Mouse (Mus musculus): ENCODE results near the gene Got1.

DNA sequence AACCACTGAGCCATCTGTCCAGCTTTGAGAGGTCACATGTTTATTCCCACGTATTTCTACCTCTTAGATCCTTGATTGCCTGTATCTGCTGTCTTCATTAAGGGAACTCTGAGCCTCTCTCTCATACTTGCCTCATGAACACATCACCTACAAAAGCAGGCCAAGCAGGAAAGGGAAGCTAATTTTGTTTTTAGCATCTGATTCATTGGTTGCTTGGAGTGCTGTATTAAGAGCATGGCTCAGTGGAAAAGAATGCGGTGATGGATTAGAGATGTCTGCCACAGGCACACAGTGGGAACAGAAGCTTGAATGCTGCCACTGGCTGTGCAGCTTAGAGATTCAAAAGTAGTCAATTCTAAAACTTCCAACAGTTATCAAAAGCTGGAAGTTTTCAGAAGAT, 35.8 kb upstream of the Got1 start:
- TF ChIP-seq CTCF (IDR thresholded peaks at IDR 0.05; ENCODE audit: low read depth, low read length) (no peak), GATA1 (IDR thresholded peaks at IDR 0.05; ENCODE audit: borderline replicate concordance, low read length) (no peak)
